Mouse (Mus musculus): ENCODE data around the gene E2f3.

- TF ChIP-seq CTCF (IDR thresholded peaks at IDR 0.05; ENCODE audit: insufficient read depth, low read depth, low read length): no peak
- no peak for TF ChIP-seq POLR2A (IDR thresholded peaks at IDR 0.05; ENCODE audit: insufficient read depth, low read depth, low read length)
Measured at GRCm38 (mm10) chr13:29902676-29903075, 83.2 kb downstream of the E2f3 start.

All from olfactory bulb, adult 2 months (tissue).